Mouse (Mus musculus) macrophage (primary cell): ENCODE data around the gene Ackr2. TPM values are rescaled to one million over a fixed set of nuclear protein-coding genes. Genes with fewer than 3 reads are reported as not detected.

Source experiments
- H3K27ac ChIP-seq: fragments of 350-480 bp; formaldehyde crosslinking; 2 replicates; pipeline ENCODE4 v1.9.0; 2021
- H3K36me3 ChIP-seq: fragments of 350-480 bp; formaldehyde crosslinking; 2 replicates; pipeline ENCODE4 v1.9.0; 2021; ENCODE audit errors: inconsistent target
- H3K4me3 ChIP-seq: fragments of 350-480 bp; formaldehyde crosslinking; 2 replicates; pipeline ENCODE4 v1.9.0; 2021; ENCODE audit errors: inconsistent target
- H3K79me2 ChIP-seq: fragments of 350-480 bp; formaldehyde crosslinking; 2 replicates; pipeline ENCODE4 v1.9.0; 2021; ENCODE audit errors: inconsistent target
- WGBS: methylation state at CpG from one replicate; pipeline ENCODE4 v1.1.7; 2026; ENCODE audit warnings: inconsistent platforms; ENCODE audit not compliant: missing documents; 5-methylcytosine and 5-hydroxymethylcytosine counted together
- polyA plus RNA-seq: library from polyadenylated mRNA; stranded (reverse); fragments of 250-400 nt; gene quantifications from 3 replicates; pipeline ENCODE4 v1.2.4, GENCODE M21; 2018; ENCODE audit warnings: inconsistent platforms

Ackr2 gene
- polyA plus RNA-seq, 1 experiment from 2014 or later, result not detected

DNA sequence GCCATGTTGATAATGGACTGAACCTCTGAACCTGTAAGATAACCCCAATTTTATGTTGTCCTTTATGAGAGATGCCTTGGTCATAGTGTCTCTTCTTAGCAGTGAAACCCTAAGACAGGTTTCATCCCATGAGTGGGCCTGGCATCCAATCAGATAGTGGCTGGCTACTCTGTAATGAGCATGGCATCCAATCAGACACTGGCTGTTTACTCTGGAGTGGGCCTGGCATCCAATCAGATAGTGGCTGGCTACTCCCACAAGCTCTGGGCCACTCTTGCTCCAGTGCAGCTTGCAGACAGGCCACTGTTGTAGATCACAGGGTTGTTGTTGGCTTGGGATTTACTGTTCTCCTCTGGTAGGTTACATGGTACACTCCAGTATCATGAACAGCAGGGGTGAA is 24.6 kb upstream of the Ackr2 start:
- no peak overlapping the region for H3K27ac ChIP-seq
- H3K36me3 ChIP-seq, result no peaks in the 10 kb centered on the region
- no peaks in the 10 kb centered on the region for H3K79me2 ChIP-seq
- no peak overlapping the region for H3K4me3 ChIP-seq

DNA sequence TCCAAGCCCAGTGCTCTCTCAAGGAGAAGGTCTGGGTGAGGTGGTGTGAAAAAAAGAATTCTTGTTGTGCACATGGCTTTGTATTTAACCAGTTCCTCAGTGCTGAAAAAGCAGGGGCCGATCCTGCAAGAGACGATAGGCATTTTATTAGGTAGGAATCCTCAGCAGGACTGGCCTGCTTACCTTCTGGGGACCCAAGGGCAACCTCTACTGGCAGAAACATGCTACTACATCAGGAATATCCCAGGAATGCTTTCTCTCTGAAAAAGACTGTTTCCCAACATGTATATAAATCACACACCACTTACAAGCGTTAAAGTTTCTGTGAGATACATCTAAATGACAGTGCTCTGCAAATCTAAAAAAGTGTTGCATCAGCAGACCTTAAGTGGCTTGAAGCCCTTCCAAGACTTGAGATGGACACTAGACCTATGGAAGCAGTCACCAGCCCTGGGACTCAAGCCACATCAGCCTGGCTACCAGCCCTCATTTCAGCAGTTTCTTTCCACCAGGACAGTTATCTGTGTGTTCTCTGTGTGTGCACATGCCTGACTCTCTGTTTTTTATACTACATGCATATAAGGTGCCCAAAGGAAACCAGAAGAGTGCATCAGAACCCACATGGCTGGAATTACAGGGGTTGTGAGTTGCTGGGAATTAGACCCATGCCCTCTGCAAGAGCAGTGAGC is 21.0 kb upstream of the Ackr2 start:
- WGBS, result 20% methylated on average over 3 of the region's 3 CpGs
- H3K27ac ChIP-seq, result no peak overlapping the region
- no peaks in the 10 kb centered on the region for H3K36me3 ChIP-seq
- H3K4me3 ChIP-seq, result no peak overlapping the region
- no peaks in the 10 kb centered on the region for H3K79me2 ChIP-seq

DNA sequence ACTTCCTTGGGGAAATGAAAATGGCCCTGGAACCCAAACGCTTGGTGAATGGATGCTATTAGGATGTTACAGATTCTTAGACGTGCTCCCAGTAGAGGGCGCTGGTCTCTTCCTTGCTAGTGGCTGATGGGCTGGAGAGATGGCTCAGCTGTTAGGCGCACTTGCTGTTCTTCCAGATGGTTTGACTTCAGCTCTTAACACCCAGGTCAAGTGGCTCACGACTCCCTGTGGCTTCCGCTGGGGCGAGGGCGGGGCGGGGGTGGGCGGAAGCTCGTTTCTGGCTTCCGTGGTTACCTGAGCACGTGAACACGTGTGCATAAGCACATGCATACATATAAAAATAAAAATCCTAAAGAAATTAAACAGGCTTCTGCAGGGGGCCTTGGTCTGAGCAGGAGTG is 17.3 kb upstream of the Ackr2 start:
- Histone ChIP-seq H3K4me3 (no peak overlapping the region), H3K27ac (no peak overlapping the region), H3K79me2 (no peaks in the 10 kb centered on the region), H3K36me3 (no peaks in the 10 kb centered on the region)
- 3% methylated on average over 14 of the region's 14 CpGs for WGBS

DNA sequence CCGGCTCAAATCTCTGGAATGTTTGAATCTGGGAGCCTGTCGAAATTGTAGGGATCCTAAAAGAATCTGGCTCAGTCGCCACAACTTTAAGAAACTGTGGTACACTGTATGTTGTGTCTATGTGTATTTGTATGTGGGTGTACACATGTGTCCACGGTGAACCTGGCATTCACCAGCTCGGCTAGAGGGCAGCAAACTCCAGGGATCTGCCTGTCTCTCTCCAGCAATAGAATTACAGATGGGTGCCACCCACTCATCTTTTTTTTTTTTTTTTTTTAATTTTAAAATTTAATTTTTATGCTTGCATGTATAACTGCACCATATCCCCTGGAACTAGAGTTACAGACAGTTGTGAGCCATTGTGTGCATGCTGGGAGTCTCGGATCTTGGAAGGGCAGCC is 16.9 kb upstream of the Ackr2 start:
- Histone ChIP-seq H3K27ac (no peak overlapping the region), H3K79me2 (no peaks in the 10 kb centered on the region), H3K4me3 (no peak overlapping the region), H3K36me3 (no peaks in the 10 kb centered on the region)
- WGBS, result 57% methylated on average over 6 of the region's 6 CpGs

DNA sequence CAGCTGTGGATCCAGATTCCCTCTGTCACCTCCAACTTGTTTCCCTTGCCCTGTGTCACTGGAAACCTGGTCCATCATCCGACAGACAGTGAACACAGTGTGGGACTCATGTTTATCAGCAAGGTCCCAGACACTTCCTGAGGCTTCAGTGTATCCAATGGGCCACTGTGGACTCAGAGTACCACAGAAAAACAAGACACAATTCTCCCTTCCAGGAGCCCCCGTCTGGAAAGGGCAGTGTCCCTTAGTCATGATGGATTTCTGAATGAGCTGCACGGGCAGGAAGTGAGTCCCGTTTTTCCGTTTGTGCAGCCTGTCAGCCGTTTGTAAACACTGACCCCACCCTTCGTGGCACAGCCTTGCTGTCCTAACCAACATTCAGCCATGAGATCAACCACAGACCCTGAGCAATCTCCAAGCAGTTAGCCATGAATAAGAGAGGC is 16.1 kb upstream of the Ackr2 start:
- H3K36me3 ChIP-seq, result no peaks in the 10 kb centered on the region
- no peaks in the 10 kb centered on the region for H3K79me2 ChIP-seq
- H3K4me3 ChIP-seq, result no peak overlapping the region
- WGBS, result 12% methylated on average over 7 of the region's 7 CpGs
- H3K27ac ChIP-seq, result no peak overlapping the region

DNA sequence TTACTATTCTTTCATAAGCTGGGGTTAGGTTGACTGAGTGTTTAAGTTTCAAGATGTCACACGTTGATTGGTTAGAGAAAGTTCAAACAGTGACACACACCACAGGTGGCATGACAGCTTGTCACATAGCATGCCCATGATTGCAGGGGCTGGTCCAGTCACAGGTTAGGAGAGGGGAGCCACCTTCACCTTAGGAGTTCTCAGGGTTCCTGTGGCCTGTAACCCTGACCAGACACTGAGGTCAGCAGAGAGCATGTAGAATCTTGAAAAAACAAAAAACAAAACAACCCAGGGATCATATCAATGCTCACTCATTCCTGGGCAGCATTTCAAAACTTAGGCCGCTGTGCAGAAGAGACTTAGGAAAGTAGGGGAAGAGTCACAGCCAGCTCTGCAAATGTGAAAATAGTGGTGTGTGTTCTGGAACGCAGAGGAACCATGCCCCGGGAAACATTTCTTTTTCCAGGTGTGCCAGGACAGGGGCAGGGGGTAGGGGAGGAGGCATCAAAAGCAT is 8.2 kb upstream of the Ackr2 start:
- H3K79me2 ChIP-seq, result no peaks in the 10 kb centered on the region
- H3K27ac ChIP-seq, result no peak overlapping the region
- H3K4me3 ChIP-seq, result no peak overlapping the region
- H3K36me3 ChIP-seq, result no peaks in the 10 kb centered on the region
- WGBS, result 90% methylated on average over 4 of the region's 4 CpGs

DNA sequence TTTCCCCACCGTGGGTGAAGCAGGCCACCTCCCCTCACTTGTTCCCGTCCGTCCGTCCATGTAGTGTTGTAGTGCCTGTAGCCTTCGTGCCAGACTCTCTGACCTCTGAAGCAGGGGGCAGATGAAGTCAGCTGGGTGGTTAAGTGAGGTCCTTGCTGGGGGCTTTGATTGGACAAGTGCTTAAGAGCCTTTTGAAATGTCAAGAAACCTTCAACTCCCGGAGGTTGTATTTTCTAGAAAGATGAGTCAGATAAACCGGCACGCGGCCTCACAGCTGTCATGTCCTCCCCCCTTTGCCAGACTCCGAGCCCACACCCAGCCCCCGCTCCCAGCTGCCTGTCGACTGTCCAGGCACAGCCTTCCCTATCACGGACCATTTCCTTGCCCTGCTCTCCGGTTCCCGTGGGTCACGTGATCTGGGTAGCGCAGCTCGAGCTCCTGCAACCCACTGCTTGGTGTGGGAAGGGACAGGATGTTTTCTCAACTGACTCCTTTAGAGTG is 7.7 kb upstream of the Ackr2 start:
- WGBS, result 46% methylated on average over 18 of the region's 18 CpGs
- H3K79me2 ChIP-seq, result no peaks in the 10 kb centered on the region
- no peaks in the 10 kb centered on the region for H3K36me3 ChIP-seq
- no peak overlapping the region for H3K27ac ChIP-seq
- no peak overlapping the region for H3K4me3 ChIP-seq

DNA sequence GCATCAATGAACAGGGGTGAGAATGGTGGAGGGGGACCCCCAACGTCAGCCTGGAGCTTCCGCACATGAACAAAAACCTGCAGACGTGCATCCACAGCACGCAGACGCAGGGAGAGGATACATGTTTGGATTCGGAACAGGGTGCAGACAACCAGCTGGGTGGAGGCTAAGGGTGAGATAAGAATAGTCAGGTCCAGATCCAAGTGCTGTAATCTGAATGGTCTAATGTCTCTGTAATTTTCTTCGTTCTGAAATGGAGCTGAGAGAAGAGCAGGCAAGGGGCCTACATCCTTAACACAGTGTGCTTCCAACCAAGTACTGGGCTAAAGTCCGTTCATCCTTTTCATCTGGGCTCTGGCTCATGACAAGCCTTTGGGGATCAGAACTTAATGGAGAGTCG is 6.9 kb upstream of the Ackr2 start:
- 94% methylated on average over 9 of the region's 9 CpGs for WGBS
- no peak overlapping the region for H3K4me3 ChIP-seq
- no peaks in the 10 kb centered on the region for H3K36me3 ChIP-seq
- no peak overlapping the region for H3K27ac ChIP-seq
- H3K79me2 ChIP-seq, result no peaks in the 10 kb centered on the region

DNA sequence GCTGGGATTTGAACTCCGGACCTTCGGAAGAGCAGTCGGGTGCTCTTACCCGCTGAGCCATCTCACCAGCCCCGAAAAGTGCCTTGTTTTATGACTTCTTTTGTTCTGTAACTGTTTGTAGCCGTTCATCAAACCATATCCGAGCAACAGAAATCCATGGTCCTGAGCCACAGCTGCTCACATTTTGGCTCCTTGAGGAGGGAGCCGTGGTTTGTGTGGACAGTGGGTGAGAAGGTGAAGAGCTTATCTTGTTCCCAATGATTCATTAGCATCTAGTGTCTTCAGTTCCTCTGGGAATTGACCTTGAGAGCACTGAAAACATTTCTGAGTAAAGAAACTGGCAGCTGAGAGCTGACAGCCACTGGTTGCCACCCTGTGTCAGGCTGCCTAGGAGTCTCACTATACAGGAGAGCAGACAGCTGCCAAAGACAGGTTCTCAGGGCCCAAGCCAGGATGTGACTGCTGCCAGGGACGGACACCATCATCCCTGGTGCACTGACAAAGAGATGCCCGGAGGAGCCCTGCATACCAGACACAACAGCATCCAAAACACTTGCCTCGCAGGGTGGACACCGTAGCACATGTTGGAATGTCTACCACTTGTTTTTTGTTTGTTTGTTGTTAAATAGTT is 6.0 kb upstream of the Ackr2 start:
- 90% methylated on average over 12 of the region's 12 CpGs for WGBS
- no peaks in the 10 kb centered on the region for H3K79me2 ChIP-seq
- no peak overlapping the region for H3K27ac ChIP-seq
- H3K4me3 ChIP-seq, result no peak overlapping the region
- H3K36me3 ChIP-seq, result no peaks in the 10 kb centered on the region

DNA sequence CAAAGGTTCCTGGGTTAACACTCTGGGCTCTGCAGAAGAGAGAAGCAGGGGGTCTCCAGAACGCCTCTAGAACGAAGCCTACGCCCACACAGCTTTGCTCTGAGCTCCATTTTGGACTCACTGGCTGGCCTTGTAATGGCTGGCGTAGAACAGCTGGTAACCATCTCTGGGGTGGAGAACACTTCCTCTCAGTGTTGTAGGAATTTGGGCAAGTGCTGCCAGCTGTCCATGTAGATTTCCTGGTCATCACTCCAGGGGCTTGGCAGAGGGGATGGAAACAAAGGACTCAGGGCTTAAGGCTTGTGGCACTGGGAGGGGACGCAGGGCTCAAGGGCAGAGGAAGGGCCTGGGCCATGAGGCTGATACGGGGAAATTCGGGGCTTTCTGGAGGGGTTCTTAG is 3.7 kb upstream of the Ackr2 start:
- H3K36me3 ChIP-seq, result no peaks in the 10 kb centered on the region
- no peak overlapping the region for H3K4me3 ChIP-seq
- 92% methylated on average over 7 of the region's 7 CpGs for WGBS
- H3K27ac ChIP-seq, result no peak overlapping the region
- H3K79me2 ChIP-seq, result no peaks in the 10 kb centered on the region

DNA sequence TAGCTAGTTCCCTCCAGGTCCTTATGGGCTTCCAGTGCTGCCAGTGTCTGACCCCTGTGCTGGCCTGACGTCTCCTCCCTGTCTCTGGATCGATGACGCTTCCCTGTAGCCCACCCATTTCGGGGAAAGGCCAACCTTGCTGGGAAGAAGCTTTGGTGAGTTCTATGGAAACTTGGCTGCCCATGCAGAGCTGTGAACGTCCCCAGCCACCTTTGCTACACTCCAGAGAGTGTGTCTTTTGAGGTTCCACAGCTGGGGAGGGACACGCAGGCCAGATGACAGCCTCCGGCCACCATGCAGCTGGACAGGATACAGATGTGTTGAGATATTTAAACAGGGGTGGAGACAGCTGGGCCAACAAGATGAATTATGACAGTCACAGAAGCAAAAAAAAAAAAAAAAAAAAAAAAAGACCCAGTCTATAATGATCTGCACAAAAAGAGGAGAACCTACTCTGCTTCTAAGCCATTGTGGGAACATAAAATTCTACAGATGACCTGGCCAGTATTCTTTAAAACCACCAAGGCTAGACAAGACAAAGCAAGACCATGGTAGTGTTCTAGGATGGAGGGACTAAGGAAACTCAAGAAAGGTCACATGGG is 2.7 kb upstream of the Ackr2 start:
- 72% methylated on average over 7 of the region's 7 CpGs for WGBS
- Histone ChIP-seq H3K79me2 (no peaks in the 10 kb centered on the region), H3K27ac (no peak overlapping the region), H3K4me3 (no peak overlapping the region), H3K36me3 (no peaks in the 10 kb centered on the region)

DNA sequence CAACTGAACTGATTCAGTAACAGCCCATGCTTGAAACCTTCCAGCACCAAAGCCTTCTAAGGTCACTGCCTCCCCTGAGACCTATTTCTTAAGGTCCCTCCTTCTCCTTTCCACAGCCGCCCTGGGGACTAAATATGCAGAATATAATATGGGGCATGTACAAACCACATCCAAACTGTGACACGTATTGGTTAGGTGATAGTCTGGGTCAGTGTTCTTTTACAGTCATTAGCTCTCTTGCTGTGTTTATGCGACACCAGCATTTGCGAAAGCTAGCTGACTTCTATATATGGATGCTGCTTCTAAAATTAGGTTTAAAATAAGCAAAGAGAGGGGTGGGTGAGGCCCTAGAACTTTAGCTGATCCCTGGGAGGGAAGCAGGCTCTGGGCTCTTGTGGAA is 1.3 kb upstream of the Ackr2 start:
- Histone ChIP-seq H3K79me2 (no peaks in the 10 kb centered on the region), H3K36me3 (no peaks in the 10 kb centered on the region), H3K4me3 (no peak overlapping the region), H3K27ac (no peak overlapping the region)
- 69% methylated on average over 4 of the region's 4 CpGs for WGBS

DNA sequence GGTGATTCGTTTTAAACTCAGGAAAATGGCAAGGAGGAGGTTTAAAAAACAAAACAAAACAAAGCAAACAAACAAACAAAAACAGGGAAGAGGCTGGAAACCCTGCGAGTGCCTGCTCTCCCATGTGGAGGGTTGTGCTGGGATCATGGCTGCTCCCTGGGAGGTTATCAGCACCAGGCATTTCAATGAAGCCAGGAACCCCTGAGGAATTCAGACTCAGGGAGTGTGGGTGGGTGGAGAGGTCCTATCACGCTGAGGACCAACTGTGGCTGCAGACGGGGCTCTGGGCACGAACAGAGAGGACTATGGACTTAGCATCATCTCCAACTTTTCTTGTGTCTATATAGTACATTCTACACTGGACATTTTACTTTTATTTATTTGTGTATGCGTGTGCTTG is 1.2 kb downstream of the Ackr2 start:
- Histone ChIP-seq H3K4me3 (no peak overlapping the region), H3K27ac (no peak overlapping the region), H3K79me2 (no peaks in the 10 kb centered on the region), H3K36me3 (no peaks in the 10 kb centered on the region)
- WGBS, result 97% methylated on average over 6 of the region's 6 CpGs

DNA sequence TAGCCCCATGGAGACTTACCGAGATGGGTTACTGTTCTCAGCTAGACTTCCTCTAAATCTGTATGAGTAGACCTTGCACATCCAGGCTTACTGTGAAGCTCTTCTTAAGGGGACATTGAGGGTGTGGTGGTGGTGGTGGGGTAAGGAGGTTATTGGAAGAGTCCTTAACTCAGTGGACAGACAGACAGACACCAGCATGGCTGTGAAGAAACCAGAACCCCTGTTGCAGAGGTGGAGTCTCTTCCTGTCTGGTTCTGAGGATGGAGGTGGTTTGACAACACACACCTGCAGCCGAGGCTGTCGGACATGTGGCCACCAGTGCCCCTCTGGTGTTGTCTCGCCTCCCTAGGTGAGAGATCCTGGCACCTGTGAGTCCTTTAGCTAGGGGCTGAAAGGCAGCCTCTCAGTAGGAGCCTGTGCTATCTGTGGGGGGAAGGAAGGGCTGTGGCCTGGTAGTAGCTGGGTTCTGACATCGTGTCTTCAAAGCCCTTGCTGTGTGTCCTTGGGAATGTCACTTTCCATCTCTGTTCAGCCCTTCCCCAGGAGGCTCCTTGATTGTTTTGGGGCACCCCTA is 2.2 kb downstream of the Ackr2 start:
- no peak overlapping the region for H3K4me3 ChIP-seq
- H3K36me3 ChIP-seq, result no peaks in the 10 kb centered on the region
- H3K27ac ChIP-seq, result no peak overlapping the region
- no peaks in the 10 kb centered on the region for H3K79me2 ChIP-seq
- WGBS, result 80% methylated on average over 5 of the region's 5 CpGs
